Mouse (Mus musculus) olfactory bulb, adult 2 months (tissue): ENCODE results near the gene Myom1. TPM values are rescaled to one million over a fixed set of nuclear protein-coding genes. Genes with fewer than 3 reads are reported as not detected.
A peak's percentile ranks its signal among the peaks of the same experiment; 100 is the strongest.

Experiments
- H3K27ac ChIP-seq: fragments of 200-500 bp; 2 replicates; pipeline ENCODE4 v1.5.1; 2012; ENCODE audit warnings: low read depth, low read length; ENCODE audit not compliant: insufficient read depth
- H3K4me1 ChIP-seq: fragments of 200-500 bp; 2 replicates; pipeline ENCODE4 v1.6.1; 2012; ENCODE audit warnings: low read length; ENCODE audit not compliant: control insufficient read depth, insufficient read depth
- H3K4me3 ChIP-seq: fragments of 200-500 bp; 2 replicates; pipeline ENCODE4 v1.5.1; 2012; ENCODE audit warnings: mild to moderate bottlenecking, low read depth, low read length, moderate library complexity; ENCODE audit not compliant: insufficient read depth
- CTCF ChIP-seq: fragments of 200-500 bp; IDR thresholded peaks from 2 replicates; pipeline ENCODE4 v1.5.1; 2012; ENCODE audit warnings: low read depth, mild to moderate bottlenecking, low read length, moderate library complexity; ENCODE audit not compliant: insufficient read depth
- POLR2A ChIP-seq: fragments of 200-500 bp; IDR thresholded peaks from 2 replicates; pipeline ENCODE4 v1.6.1; 2012; ENCODE audit warnings: mild to moderate bottlenecking, low read depth, low read length, moderate library complexity; ENCODE audit not compliant: insufficient read depth
- WGBS: fragments of 180-500 bp; shearing (Covaris S2); methylation state at CpG from one replicate; pipeline ENCODE4 v1.1.7; 2018; 5-methylcytosine and 5-hydroxymethylcytosine counted together
- polyA plus RNA-seq: library from polyadenylated mRNA; stranded (reverse); fragments of >200 nt; gene quantifications from 2 replicates; pipeline ENCODE4 v1.2.4, GENCODE M21; 2012; ENCODE audit warnings: low replicate concordance; ENCODE audit not compliant: missing spikeins, insufficient read depth, insufficient read length

Myom1 gene
- polyA plus RNA-seq, 1 experiment = not detected

GRCm38 (mm10) chr17:70990403-70991303, 11.8 kb upstream of the Myom1 start:
- Histone ChIP-seq H3K27ac (peak overlapping the region; percentile 96), H3K4me3 (peak overlapping the region; percentile 95), H3K4me1 (peaks cover 14% of the 10 kb centered on the region)
- TF ChIP-seq POLR2A (peak; percentile 70), CTCF (no peak)
- under 1% methylated on average over 70 of the region's 70 CpGs for WGBS

GRCm38 (mm10) chr17:70991706-70992625, 10.5 kb upstream of the Myom1 start:
- 82% methylated on average over 16 of the region's 16 CpGs for WGBS
- H3K27ac ChIP-seq = no peak overlapping the region
- TF ChIP-seq CTCF (no peak), POLR2A (no peak)
- H3K4me1 ChIP-seq = peaks cover 14% of the 10 kb centered on the region
- H3K4me3 ChIP-seq = no peak overlapping the region

- Histone ChIP-seq H3K4me3 (no peak overlapping the region), H3K27ac (no peak overlapping the region), H3K4me1 (peaks cover 14% of the 10 kb centered on the region)
- WGBS = 74% methylated on average over 9 of the region's 9 CpGs
- TF ChIP-seq CTCF (no peak), POLR2A (no peak)
These were observed 9.8 kb upstream of the Myom1 start for GRCm38 (mm10) chr17:70992662-70993061.

GRCm38 (mm10) chr17:70993385-70993807, 9.0 kb upstream of the Myom1 start:
- no peak overlapping the region for H3K4me3 ChIP-seq
- no peak for TF ChIP-seq POLR2A
- no peak for TF ChIP-seq CTCF
- WGBS = 35% methylated on average over 3 of the region's 3 CpGs

GRCm38 (mm10) chr17:70994671-70995070, 7.8 kb upstream of the Myom1 start:
- 0 out of 2 replicates have a peak, but pooled peaks cover 2% of the 10 kb centered on the region for H3K4me1 ChIP-seq
- WGBS = 90% methylated on average over 6 of the region's 6 CpGs
- no peak overlapping the region for H3K27ac ChIP-seq
- TF ChIP-seq POLR2A (no peak), CTCF (no peak)
- H3K4me3 ChIP-seq = no peak overlapping the region

More at GRCm38 (mm10) chr17:70993385-70993807, 9.0 kb upstream of the Myom1 start:
- H3K4me1 ChIP-seq = peaks cover 10% of the 10 kb centered on the region
- H3K27ac ChIP-seq = no peak overlapping the region

- TF ChIP-seq POLR2A (no peak), CTCF (no peak)
- Histone ChIP-seq H3K4me1 (0 out of 2 replicates have a peak, but pooled peaks cover 2% of the 10 kb centered on the region), H3K27ac (no peak overlapping the region), H3K4me3 (no peak overlapping the region)
- 92% methylated on average over 6 of the region's 6 CpGs for WGBS
These were observed 6.9 kb upstream of the Myom1 start for GRCm38 (mm10) chr17:70995551-70995950.

GRCm38 (mm10) chr17:70997836-70998235, 4.6 kb upstream of the Myom1 start:
- H3K4me1 ChIP-seq = 0 out of 2 replicates have a peak, but pooled peaks cover 2% of the 10 kb centered on the region
- 85% methylated on average over 6 of the region's 6 CpGs for WGBS
- H3K4me3 ChIP-seq = no peak overlapping the region
- no peak for TF ChIP-seq POLR2A
- no peak for TF ChIP-seq CTCF
- H3K27ac ChIP-seq = no peak overlapping the region

- Histone ChIP-seq H3K27ac (no peak overlapping the region), H3K4me1 (peaks cover 5% of the 10 kb centered on the region; the same call in 1 of the 2 replicates), H3K4me3 (no peak overlapping the region)
- TF ChIP-seq CTCF (no peak), POLR2A (no peak)
- 78% methylated on average over 9 of the region's 9 CpGs for WGBS
These were observed 3.9 kb upstream of the Myom1 start for GRCm38 (mm10) chr17:70998400-70998975.
